Mouse (Mus musculus) liver, embryonic 14.5 days (tissue): ENCODE measurements at regions not wholly inside any gene's neighbourhood (a gene's known extent, or its start where the extent isn't known, plus 50 kb on each side); places are given as distances from the start of the nearest gene placed in this dataset.

Source experiments
- ATAC-seq: fragments of 200-750 bp; cut with Nextera tagmentation; 2 replicates; pipeline ENCODE4 v1.8.0; 2017; ENCODE audit warnings: moderate number of reproducible peaks, mild to moderate bottlenecking, moderate library complexity; ENCODE audit not compliant: insufficient read depth
- DNase-seq, 3 experiments: peaks; one replicate each; pipeline ENCODE4 v3.0.0-alpha.2; 2012 to 2013; ENCODE audit warnings: low read depth in 3 of 3, low spot score in 3 of 3
- H3K27ac ChIP-seq: fragments of 300-500 bp; sonication (generic); 2 replicates; pipeline ENCODE4 v1.5.1; 2014; ENCODE audit warnings: moderate library complexity, mild to moderate bottlenecking, control low read depth, inconsistent platforms
- H3K27me3 ChIP-seq: fragments of 300-500 bp; sonication (generic); 2 replicates; pipeline ENCODE4 v1.6.1; 2014; ENCODE audit warnings: mild to moderate bottlenecking, low read length, moderate library complexity; ENCODE audit not compliant: control insufficient read depth, insufficient read depth
- H3K36me3 ChIP-seq: fragments of 300-500 bp; sonication (generic); replicated peaks from 2 replicates; pipeline ENCODE4 v1.6.1; 2014; ENCODE audit warnings: low read depth; ENCODE audit not compliant: control insufficient read depth, insufficient read depth
- H3K4me1 ChIP-seq, 2 experiments: fragments of 200-500 bp in 1 of 2; fragments of 300-500 bp in 1 of 2; sonication (generic) in 1 of 2; replicated peaks; 2 replicates each; pipeline ENCODE4 v1.6.1; 2012 to 2014; ENCODE audit warnings: antibody characterized with exemption in 1 of 2, inconsistent platforms in 1 of 2, low read length in 1 of 2; ENCODE audit not compliant: control insufficient read depth in 2 of 2, insufficient read depth in 2 of 2
- H3K4me2 ChIP-seq: fragments of 300-500 bp; sonication (generic); 2 replicates; pipeline ENCODE4 v1.6.1; 2014; ENCODE audit warnings: low read depth, mild to moderate bottlenecking, control low read depth, moderate library complexity
- H3K4me3 ChIP-seq, 2 experiments: fragments of 200-500 bp in 1 of 2; fragments of 300-500 bp in 1 of 2; sonication (generic) in 1 of 2; 2 replicates each; pipeline ENCODE4 v1.5.1; 2012 to 2014; ENCODE audit warnings: low read depth in 2 of 2, low read length in 2 of 2, mild to moderate bottlenecking in 2 of 2, control low read depth in 1 of 2, inconsistent platforms in 1 of 2, moderate library complexity in 1 of 2; ENCODE audit not compliant: insufficient read depth in 1 of 2
- H3K9ac ChIP-seq: fragments of 300-500 bp; sonication (generic); replicated peaks from 2 replicates; pipeline ENCODE4 v1.6.1; 2014; ENCODE audit warnings: mild to moderate bottlenecking, control low read depth, moderate library complexity
- H3K9me3 ChIP-seq: fragments of 300-500 bp; sonication (generic); 2 replicates; pipeline ENCODE4 v1.6.1; 2016; ENCODE audit warnings: low read length, mixed read lengths; ENCODE audit not compliant: control insufficient read depth
- CTCF ChIP-seq: IDR thresholded peaks from 2 replicates; pipeline ENCODE4 v1.5.1; 2016; ENCODE audit warnings: antibody characterized with exemption, low read depth, control low read depth
- EP300 ChIP-seq: IDR thresholded peaks from 2 replicates; pipeline ENCODE4 v1.6.1; 2016; ENCODE audit warnings: antibody characterized with exemption, low read depth
- WGBS: fragments of 180-500 bp; shearing (Covaris S2); extraction: QIAGEN DNeasy Blood & Tissue Kit; methylation state at CpG from one replicate; pipeline ENCODE4 v1.1.7; 2014; ENCODE audit not compliant: insufficient replicate concordance; 5-methylcytosine and 5-hydroxymethylcytosine counted together

DNA sequence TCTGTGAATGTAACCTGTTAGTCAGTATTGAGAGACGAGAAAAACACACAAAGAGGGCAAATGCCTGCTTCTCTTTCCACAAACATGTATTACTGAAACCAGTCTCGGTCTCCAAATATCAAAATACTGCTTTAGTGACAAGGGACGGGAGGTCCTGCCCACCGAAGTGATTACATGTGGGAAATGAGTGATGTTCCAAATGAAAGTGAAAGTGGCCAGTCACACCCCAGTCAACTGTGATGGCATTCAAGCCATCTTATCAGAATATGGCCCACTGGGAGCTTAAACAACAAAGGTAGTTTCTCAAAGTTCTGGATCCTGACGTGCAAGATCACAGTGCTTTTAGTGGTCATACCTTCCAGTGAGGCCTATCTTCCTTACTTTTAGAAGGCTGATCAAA, 87.0 kb upstream of the Rnf152 start:
- H3K9ac ChIP-seq = no peak overlapping the region
- H3K27me3 ChIP-seq = no peaks in the 10 kb centered on the region
- DNase-seq (no peak), ATAC-seq (no peak)
- no peak overlapping the region for H3K27ac ChIP-seq
- H3K9me3 ChIP-seq = no peaks in the 10 kb centered on the region
- no peaks in the 10 kb centered on the region for H3K4me1 ChIP-seq
- TF ChIP-seq CTCF (no peak), EP300 (no peak)
- no peak overlapping the region for H3K4me3 ChIP-seq
- H3K4me2 ChIP-seq = no peak overlapping the region
- 66% methylated on average over 5 of the region's 5 CpGs for WGBS
- no peaks in the 10 kb centered on the region for H3K36me3 ChIP-seq

DNA sequence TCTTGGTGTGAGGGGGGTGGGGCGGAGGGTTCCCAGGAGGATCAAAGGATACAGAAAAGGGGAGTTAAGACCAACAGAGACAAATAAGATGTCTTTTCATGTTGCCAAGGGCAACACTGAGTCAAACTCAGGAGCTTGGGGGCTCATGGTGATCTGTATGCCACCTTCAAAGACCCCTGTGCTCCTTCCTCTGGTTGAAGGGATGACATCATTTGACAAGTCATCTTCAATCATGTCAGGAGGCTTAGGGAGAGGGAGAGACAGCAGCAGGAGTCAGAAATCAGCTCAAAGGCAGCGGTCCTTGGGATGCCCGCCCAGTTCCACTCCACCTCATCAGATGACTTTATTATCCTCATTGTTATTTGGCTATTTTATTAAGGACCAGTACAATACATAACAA, 83.8 kb upstream of the Rnf152 start:
- 44% methylated on average over 3 of the region's 3 CpGs for WGBS
- Histone ChIP-seq H3K4me2 (no peak overlapping the region), H3K27ac (no peak overlapping the region), H3K9ac (no peak overlapping the region), H3K4me3 (no peak overlapping the region), H3K4me1 (no peaks in the 10 kb centered on the region), H3K36me3 (no peaks in the 10 kb centered on the region), H3K27me3 (no peaks in the 10 kb centered on the region), H3K9me3 (no peaks in the 10 kb centered on the region)
- ATAC-seq (no peak), DNase-seq (no peak)
- TF ChIP-seq EP300 (no peak), CTCF (no peak)

DNA sequence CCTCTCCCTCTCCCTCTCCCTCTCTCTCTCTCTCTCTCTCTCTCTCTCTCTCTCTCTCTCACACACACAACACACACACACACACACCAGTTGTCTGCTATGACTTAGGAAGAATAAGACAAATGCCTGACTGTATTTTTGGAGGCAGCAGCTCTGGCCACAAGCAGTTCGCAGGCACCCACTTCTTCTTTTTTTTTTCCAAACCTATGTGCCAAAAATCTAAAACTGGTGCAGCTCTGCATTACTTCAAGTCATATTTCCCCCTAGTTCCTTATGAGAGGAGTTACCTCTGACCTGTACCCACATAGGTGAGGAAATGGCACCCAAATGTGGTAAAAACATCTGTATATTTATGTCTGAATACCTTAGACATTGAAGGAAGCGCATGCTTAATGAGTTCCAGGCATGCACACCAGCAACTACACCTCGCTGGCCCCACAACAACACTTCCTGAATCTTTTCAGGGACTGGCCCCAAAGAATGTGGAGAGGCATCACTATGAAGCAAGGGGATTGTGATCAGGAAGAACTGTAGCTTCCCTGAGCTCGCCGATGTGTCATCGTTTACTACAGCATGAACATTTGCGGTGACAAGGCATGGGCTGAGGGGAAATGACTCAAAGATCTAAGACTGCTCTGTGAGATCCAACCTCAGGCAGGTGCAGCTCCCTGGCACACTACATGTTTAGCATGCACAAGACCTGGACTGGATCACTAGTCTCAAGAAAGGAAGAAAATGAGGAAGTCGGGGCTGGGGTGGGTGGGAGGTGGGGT, 78.3 kb upstream of the Rnf152 start:
- Histone ChIP-seq H3K9me3 (no peaks in the 10 kb centered on the region), H3K36me3 (no peaks in the 10 kb centered on the region), H3K27me3 (no peaks in the 10 kb centered on the region), H3K4me1 (no peaks in the 10 kb centered on the region), H3K4me2 (no peak overlapping the region), H3K9ac (no peak overlapping the region), H3K27ac (no peak overlapping the region), H3K4me3 (no peak overlapping the region)
- peak in 1 of 3 experiments; percentile 20 for DNase-seq
- no peak for TF ChIP-seq CTCF
- WGBS = 16% methylated on average over 8 of the region's 8 CpGs
- no peak for ATAC-seq

DNA sequence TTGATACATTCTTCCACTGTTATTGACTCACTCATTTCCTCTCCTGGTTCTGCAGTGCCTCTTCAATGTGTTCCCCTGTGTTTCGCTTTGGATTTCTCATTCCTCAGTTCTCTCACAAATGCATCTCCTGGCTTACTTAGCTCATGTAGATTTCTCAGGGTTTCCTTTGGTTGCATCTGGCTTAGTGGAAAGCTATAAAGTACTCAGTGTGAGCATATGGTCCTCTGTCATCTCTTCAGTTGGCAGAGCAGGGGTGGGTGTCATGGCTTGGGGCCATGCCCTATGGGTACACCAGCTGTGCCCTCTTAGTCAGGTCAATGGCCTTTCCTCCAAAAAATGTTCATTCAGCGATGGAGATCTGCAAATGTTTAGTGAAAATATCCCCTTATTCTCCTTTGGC, 77.4 kb upstream of the Rnf152 start:
- WGBS = 72% methylated on average over 2 of the region's 2 CpGs
- no peak for DNase-seq
- H3K9me3 ChIP-seq = no peaks in the 10 kb centered on the region
- no peak for ATAC-seq
- no peak for TF ChIP-seq CTCF
- no peak for TF ChIP-seq EP300
- H3K27me3 ChIP-seq = no peaks in the 10 kb centered on the region
- no peaks in the 10 kb centered on the region for H3K36me3 ChIP-seq
- H3K27ac ChIP-seq = no peak overlapping the region
- no peak overlapping the region for H3K9ac ChIP-seq
- H3K4me2 ChIP-seq = no peak overlapping the region
- no peaks in the 10 kb centered on the region for H3K4me1 ChIP-seq
- no peak overlapping the region for H3K4me3 ChIP-seq

GRCm38 (mm10) chr1:105431803-105432202, 75.3 kb upstream of the Rnf152 start:
- no peaks in the 10 kb centered on the region for H3K4me1 ChIP-seq
- no peak overlapping the region for H3K4me3 ChIP-seq
- H3K4me2 ChIP-seq = no peak overlapping the region
- DNase-seq (no peak), ATAC-seq (no peak)
- no peak for TF ChIP-seq CTCF
- no peak for TF ChIP-seq EP300
- H3K27me3 ChIP-seq = no peaks in the 10 kb centered on the region
- H3K36me3 ChIP-seq = no peaks in the 10 kb centered on the region
- 47% methylated on average over 2 of the region's 2 CpGs for WGBS
- H3K9ac ChIP-seq = no peak overlapping the region
- no peak overlapping the region for H3K27ac ChIP-seq
- H3K9me3 ChIP-seq = no peaks in the 10 kb centered on the region
